Mouse (Mus musculus) forebrain, embryonic 12.5 days (tissue): ENCODE data around the gene Gm48552. TPM values are rescaled to one million over a fixed set of nuclear protein-coding genes. Genes with fewer than 3 reads are reported as not detected.

ENCODE experiments used
- ATAC-seq: fragments of 200-750 bp; cut with Nextera tagmentation; 2 replicates; pipeline ENCODE4 v1.8.0; 2017; ENCODE audit warnings: moderate TSS enrichment; ENCODE audit not compliant: low FRiP score
- H3K27ac ChIP-seq: fragments of 300-500 bp; sonication (generic); 2 replicates; pipeline ENCODE4 v1.5.1; 2016; ENCODE audit warnings: mild to moderate bottlenecking
- H3K27me3 ChIP-seq: fragments of 300-500 bp; sonication (generic); 2 replicates; pipeline ENCODE4 v1.6.1; 2016; ENCODE audit warnings: mild to moderate bottlenecking
- H3K36me3 ChIP-seq: fragments of 300-500 bp; sonication (generic); replicated peaks from 2 replicates; pipeline ENCODE4 v1.6.1; 2016; ENCODE audit warnings: mild to moderate bottlenecking
- H3K4me1 ChIP-seq: fragments of 300-500 bp; sonication (generic); 2 replicates; pipeline ENCODE4 v1.6.1; 2016
- H3K4me2 ChIP-seq: fragments of 300-500 bp; sonication (generic); 2 replicates; pipeline ENCODE4 v1.6.1; 2016; ENCODE audit warnings: mild to moderate bottlenecking, moderate library complexity
- H3K4me3 ChIP-seq: fragments of 300-500 bp; sonication (generic); replicated peaks from 2 replicates; pipeline ENCODE4 v1.5.1; 2016; ENCODE audit warnings: mild to moderate bottlenecking
- H3K9ac ChIP-seq: fragments of 300-500 bp; sonication (generic); 2 replicates; pipeline ENCODE4 v1.6.1; 2016; ENCODE audit warnings: mild to moderate bottlenecking
- H3K9me3 ChIP-seq: fragments of 300-500 bp; sonication (generic); 2 replicates; pipeline ENCODE4 v1.6.1; 2016
- WGBS: fragments of 180-500 bp; shearing (Covaris S2); methylation state at CpG from one replicate; pipeline ENCODE4 v1.1.7; 2016; 5-methylcytosine and 5-hydroxymethylcytosine counted together
- polyA plus RNA-seq: library from polyadenylated mRNA; unstranded; fragments of >200 nt; fragmentation: Nextera tagmentation; extraction: Ambion mirVana; gene quantifications from 2 replicates; pipeline ENCODE4 v1.2.1, GENCODE M21; 2016

Gm48552 gene
- 1.4 and 2.1 TPM in 2 replicates for polyA plus RNA-seq

DNA sequence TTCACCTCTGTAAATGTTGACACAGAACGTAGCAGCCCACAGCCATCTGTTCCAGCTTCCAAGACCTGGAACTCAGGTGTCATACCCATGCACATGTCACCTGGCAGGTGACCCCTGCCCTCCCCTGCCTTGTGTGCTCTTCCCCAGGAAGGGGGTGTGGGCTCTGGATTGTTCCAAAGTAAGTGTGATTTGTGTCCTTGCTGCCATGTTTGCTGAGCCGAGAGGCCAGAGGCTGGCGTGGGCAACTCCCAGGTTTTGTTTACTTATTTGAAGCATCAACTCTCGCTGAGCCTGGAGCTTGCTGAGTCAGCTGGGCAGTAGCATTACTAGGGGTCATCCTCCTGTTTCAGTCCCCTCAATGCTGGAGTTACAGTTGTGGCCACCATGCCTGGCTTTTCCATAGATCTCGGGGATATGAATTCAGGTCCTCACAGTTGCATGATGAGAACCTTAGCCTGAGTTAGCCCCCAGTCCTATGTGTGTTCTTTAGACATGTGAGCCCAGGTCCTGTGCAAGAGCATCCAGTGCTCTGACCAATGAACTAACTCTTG is at the start of gene Gm48552:
Gm48552 (plus strand) TSS at position 501 of the 551 bp plus-strand sequence.
- peaks cover 31% of the 10 kb centered on the region for H3K4me1 ChIP-seq
- whole genome bisulfite sequencing, result 87% methylated on average over 5 of the region's 5 CpGs
- peaks cover 35% of the 10 kb centered on the region for H3K36me3 ChIP-seq
- H3K4me2 ChIP-seq, result no peak within 1 kb of the TSS
- no peaks in the 10 kb centered on the region for H3K27me3 ChIP-seq
- 0 out of 2 replicates have a peak within 1 kb of the TSS, but pooled peaks have one; percentile 25 for H3K27ac ChIP-seq
- H3K4me3 ChIP-seq, result no peak within 1 kb of the TSS
- no peaks in the 10 kb centered on the region for H3K9me3 ChIP-seq
- 0 out of 2 replicates have a peak within 1 kb of the TSS, but pooled peaks have one; percentile 12 for H3K9ac ChIP-seq
- ATAC-seq, result no peak

- Histone ChIP-seq H3K9ac (no peak overlapping the region), H3K27me3 (peaks cover 71% of the 10 kb centered on the region), H3K36me3 (peaks cover 7% of the 10 kb centered on the region), H3K4me3 (no peak overlapping the region), H3K27ac (no peak overlapping the region), H3K4me2 (no peak overlapping the region), H3K4me1 (peaks cover 8% of the 10 kb centered on the region), H3K9me3 (no peaks in the 10 kb centered on the region)
- 37% methylated on average over 17 of the region's 17 CpGs for WGBS
- ATAC-seq, result no peak
Observed at GRCm38 (mm10) chr10:81340551-81341332, 48.1 kb upstream of the Gm48552 start.

- no peak overlapping the region for H3K4me3 ChIP-seq
- 35% methylated on average over 16 of the region's 16 CpGs for WGBS
- H3K9ac ChIP-seq, result no peak overlapping the region
- no peak overlapping the region for H3K4me2 ChIP-seq
- peaks cover 13% of the 10 kb centered on the region for H3K4me1 ChIP-seq
- no peak overlapping the region for H3K27ac ChIP-seq
- ATAC-seq, result no peak
- no peaks in the 10 kb centered on the region for H3K9me3 ChIP-seq
- peaks cover 11% of the 10 kb centered on the region for H3K36me3 ChIP-seq
- peaks cover 78% of the 10 kb centered on the region for H3K27me3 ChIP-seq
Observed at GRCm38 (mm10) chr10:81341333-81341949, 47.4 kb upstream of the Gm48552 start.

DNA sequence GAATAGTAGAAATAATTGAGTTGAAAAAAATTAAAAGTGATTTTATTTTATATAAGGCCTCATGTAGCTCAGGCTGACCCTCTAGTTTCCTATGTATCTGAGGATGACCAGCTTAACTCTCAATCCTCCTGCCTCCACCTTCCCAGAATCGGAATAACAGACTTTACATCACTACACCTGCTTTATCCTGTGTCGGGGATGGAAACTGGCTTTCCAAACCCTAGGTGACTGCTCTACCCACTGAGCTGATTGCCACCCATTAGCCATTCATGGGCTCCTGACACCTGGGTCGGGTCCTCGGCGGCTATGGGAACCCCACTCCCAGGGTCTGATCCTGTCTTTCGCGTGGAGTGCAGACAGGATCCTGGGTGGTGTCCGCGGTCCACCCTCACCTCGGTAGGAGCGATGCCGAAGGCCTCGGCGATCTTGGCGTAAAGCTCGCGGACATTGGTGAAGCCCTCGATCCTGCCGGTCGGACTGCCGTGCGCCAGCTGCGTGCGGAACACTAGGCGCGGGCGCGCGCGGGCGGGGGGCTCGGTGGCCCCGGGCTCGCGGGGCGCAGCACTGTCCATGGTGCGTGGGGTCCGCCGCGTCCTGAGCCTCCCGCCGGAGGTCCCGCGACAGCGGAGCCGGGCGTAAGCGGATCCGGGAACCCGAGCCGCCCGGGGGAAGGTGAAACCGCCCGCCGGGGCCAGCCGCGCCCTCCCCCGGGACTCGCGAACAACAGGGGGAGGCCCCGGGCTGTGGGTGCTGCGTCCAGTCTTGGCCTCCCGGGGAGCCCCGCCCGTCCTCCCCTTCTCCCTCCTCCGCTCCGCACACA is 45.9 kb upstream of the Gm48552 start, which contains the start of gene Gipc3:
Gipc3 (minus strand) TSS at position 581 of the 820 bp plus-strand sequence.
- Histone ChIP-seq H3K9me3 (no peaks in the 10 kb centered on the region), H3K4me2 (peak within 1 kb of the TSS; percentile 65), H3K4me1 (peaks cover 26% of the 10 kb centered on the region), H3K9ac (peak within 1 kb of the TSS; percentile 54), H3K4me3 (peak within 1 kb of the TSS; percentile 43), H3K27me3 (peaks cover 84% of the 10 kb centered on the region), H3K27ac (no peak within 1 kb of the TSS), H3K36me3 (peaks cover 18% of the 10 kb centered on the region)
- 5% methylated on average over 64 of the region's 67 CpGs for WGBS
- ATAC-seq, result no peak

- H3K9me3 ChIP-seq, result no peaks in the 10 kb centered on the region
- peaks cover 85% of the 10 kb centered on the region for H3K27me3 ChIP-seq
- no peak for ATAC-seq
- H3K9ac ChIP-seq, result no peak overlapping the region
- no peak overlapping the region for H3K27ac ChIP-seq
- H3K4me3 ChIP-seq, result no peak overlapping the region
- H3K36me3 ChIP-seq, result peaks cover 26% of the 10 kb centered on the region
- H3K4me2 ChIP-seq, result no peak overlapping the region
- WGBS, result 57% methylated on average over 8 of the region's 8 CpGs
- peaks cover 35% of the 10 kb centered on the region for H3K4me1 ChIP-seq
Observed at GRCm38 (mm10) chr10:81344421-81345161, 44.2 kb upstream of the Gm48552 start.

GRCm38 (mm10) chr10:81345162-81345534 is 43.7 kb upstream of the Gm48552 start:
- H3K4me1 ChIP-seq, result peaks cover 40% of the 10 kb centered on the region
- no peak for ATAC-seq
- H3K27me3 ChIP-seq, result peaks cover 83% of the 10 kb centered on the region
- H3K4me2 ChIP-seq, result no peak overlapping the region
- H3K36me3 ChIP-seq, result peaks cover 26% of the 10 kb centered on the region
- no peak overlapping the region for H3K9ac ChIP-seq
- no peaks in the 10 kb centered on the region for H3K9me3 ChIP-seq
- no peak overlapping the region for H3K27ac ChIP-seq
- WGBS, result 86% methylated on average over 4 of the region's 4 CpGs
- no peak overlapping the region for H3K4me3 ChIP-seq

DNA sequence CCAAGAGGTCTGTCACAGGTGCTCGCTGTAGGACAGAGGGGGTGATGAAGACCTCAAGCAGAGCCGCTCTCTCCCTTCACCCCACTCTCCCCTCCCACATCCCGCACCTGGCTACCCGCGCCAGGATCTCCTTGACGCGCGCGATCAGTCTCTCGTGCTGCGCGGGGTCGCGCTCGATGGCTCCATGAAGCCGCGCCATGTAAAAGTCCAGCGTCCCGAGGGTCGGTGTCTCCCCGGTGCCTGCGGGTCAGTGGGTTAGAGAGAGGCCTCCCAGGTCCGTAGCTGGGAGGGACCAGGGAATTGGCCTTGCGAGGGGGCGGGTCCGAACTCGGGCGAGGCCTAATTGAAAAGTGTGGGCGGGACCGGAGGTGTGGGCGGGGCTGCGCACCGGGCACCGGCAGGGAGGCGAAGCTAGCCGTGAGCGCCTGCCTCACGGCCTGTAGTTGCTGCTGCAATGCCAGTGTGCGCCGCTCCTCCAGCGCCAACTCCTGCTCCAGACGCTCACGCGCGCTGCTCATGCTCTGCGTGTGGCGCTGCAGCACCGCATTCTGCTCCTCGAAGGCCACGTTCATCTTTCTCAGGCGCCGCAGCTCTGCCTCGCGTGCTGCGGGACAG is 42.2 kb upstream of the Gm48552 start:
- Histone ChIP-seq H3K4me1 (peaks cover 46% of the 10 kb centered on the region), H3K9ac (peak overlapping the region; percentile 22), H3K4me2 (peak overlapping the region; percentile 47), H3K4me3 (peak overlapping the region; percentile 31), H3K27me3 (peaks cover 69% of the 10 kb centered on the region), H3K9me3 (no peaks in the 10 kb centered on the region), H3K27ac (peak overlapping the region; percentile 2; the same call in 1 of the 2 replicates), H3K36me3 (peaks cover 26% of the 10 kb centered on the region)
- no peak for ATAC-seq
- WGBS, result 4% methylated on average over 53 of the region's 55 CpGs

- H3K9me3 ChIP-seq, result no peaks in the 10 kb centered on the region
- no peak overlapping the region for H3K27ac ChIP-seq
- no peak for ATAC-seq
- peak overlapping the region; percentile 92 for H3K4me2 ChIP-seq
- WGBS, result 8% methylated on average over 12 of the region's 12 CpGs
- peaks cover 38% of the 10 kb centered on the region for H3K4me1 ChIP-seq
- peaks cover 48% of the 10 kb centered on the region for H3K27me3 ChIP-seq
- peak overlapping the region; percentile 91 for H3K9ac ChIP-seq
- peaks cover 26% of the 10 kb centered on the region for H3K36me3 ChIP-seq
- peak overlapping the region; percentile 91 for H3K4me3 ChIP-seq
Observed at GRCm38 (mm10) chr10:81349146-81349545, 39.7 kb upstream of the Gm48552 start.

- ATAC-seq, result peak; percentile 10; the same call in 1 of the 2 replicates
- no peaks in the 10 kb centered on the region for H3K9me3 ChIP-seq
- H3K4me3 ChIP-seq, result peak overlapping the region; percentile 91
- H3K36me3 ChIP-seq, result peaks cover 26% of the 10 kb centered on the region
- peak overlapping the region; percentile 61; the same call in 1 of the 2 replicates for H3K27ac ChIP-seq
- WGBS, result under 1% methylated on average over 25 of the region's 29 CpGs
- H3K4me2 ChIP-seq, result peak overlapping the region; percentile 92
- peaks cover 43% of the 10 kb centered on the region for H3K27me3 ChIP-seq
- peak overlapping the region; percentile 91 for H3K9ac ChIP-seq
- H3K4me1 ChIP-seq, result peaks cover 38% of the 10 kb centered on the region
Observed at GRCm38 (mm10) chr10:81349961-81350350, 38.8 kb upstream of the Gm48552 start.

DNA sequence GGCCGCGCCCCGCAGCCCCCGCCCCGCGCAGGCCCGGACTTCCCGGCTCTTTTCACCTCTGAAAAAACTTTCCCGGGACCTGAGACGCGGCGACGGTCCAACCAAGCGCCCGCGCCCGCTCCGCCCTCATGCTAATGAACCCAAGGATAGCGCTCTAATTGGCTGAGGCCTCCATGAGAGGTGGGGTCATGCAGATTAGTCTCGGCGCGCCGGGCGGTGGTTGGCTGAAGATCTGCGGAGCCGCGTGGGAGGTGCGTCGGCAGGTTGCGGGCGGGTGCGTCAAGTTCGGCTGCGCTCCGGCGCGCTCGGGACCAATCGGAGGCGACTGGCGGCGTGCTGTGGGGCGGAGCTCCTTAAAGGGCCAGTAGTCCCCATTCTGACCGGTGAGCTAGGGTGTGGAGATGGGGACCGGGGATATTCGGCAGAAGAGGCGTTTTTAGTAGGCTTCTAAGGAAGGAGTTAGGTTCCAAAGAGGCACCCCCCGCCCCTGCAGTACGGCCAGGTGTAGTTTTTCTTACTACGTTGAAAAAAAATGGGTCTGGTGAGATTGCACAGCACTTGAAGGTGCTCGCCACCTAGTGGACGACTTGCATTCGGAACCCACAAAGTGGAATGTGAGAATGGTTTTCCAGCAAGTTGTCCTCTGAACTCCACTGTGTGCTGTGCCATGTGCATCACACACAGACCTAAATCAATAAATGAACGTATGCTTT is 38.3 kb upstream of the Gm48552 start, which contains the start of gene Hmg20b:
Hmg20b (minus strand) TSS at position 130 of the 713 bp plus-strand sequence.
- Histone ChIP-seq H3K9me3 (no peaks in the 10 kb centered on the region), H3K27me3 (peaks cover 41% of the 10 kb centered on the region), H3K4me2 (peak within 1 kb of the TSS; percentile 92), H3K4me1 (peaks cover 38% of the 10 kb centered on the region), H3K4me3 (peak within 1 kb of the TSS; percentile 91), H3K36me3 (peaks cover 21% of the 10 kb centered on the region), H3K9ac (peak within 1 kb of the TSS; percentile 91), H3K27ac (peak within 1 kb of the TSS; percentile 61)
- peak; percentile 96 for ATAC-seq
- WGBS, result under 1% methylated on average over 54 of the region's 54 CpGs
